Mouse (Mus musculus): Measurements from ENCODE around the gene Glod4.

Gene Glod4

DNA sequence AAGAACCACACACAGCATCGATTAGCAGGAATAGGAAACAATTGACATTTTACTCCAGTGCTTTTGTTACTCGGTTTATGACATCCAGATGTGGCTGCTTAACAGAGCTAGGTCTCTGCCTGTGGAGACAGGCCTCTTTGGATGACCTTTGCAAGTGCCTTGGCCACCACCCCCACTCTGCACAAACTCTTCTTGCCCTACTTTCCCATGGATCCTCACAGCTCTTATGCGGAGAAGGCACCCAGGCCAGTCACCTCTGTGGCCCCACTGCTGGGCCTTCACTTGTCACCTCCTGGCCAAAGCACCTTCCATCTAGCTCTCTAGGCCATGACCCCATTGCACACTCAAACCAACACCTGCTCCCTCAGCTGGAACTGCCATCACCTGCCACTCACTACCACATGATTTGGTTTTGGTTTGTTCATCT is 159.6 kb downstream of the Glod4 start:
- DNase-seq (ENCODE audit: low read depth, low spot score), result no peak

DNA sequence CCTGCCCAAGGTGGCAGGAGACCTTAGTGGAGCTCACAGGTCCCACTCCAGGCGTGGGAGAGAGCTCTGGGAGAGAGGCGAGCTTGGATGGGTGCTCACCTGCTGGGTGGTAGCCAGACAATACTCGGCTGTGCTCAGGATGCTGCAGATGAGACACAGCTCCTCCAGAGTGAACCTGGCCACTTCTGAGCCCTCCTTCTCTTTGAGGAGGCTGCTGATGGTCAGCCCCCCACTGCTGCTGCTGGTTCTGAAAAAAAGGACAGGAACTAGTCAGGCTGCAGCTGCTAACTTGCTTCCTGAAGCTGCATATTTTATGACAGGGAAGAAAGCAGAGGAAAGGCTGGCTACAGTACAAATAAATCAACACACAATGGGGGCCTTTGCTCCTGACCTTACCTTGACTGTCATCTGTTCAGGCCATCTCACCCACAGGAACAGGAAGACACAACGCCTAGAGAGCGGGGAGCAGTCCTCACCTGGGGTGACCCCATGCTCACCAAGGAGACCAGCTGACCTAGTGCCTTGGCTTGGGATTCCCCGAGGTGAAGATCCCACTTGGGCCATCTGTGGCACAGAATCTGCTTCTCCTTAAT is 162.4 kb downstream of the Glod4 start:
- no peak for DNase-seq (ENCODE audit: low read depth, low spot score)

DNA sequence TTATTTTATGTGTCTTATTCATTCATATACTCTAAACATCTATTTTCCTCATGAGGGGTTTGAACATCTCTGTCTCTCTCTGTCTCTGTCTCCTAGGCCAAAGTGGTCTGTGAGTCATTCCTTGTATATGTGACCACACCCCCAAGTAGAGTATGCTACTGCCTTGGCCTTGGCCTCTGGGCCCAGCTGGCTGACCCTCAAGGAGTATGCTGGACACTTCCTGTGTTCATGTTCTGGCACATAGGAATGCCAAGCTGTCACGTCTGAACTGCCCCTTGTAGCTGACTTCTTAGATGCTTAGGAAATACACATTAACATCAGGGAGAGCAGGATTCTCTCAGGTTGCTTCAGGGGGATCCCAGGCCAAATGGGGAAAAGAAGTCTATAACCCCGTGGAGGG is 163.2 kb downstream of the Glod4 start:
- no peak for DNase-seq (ENCODE audit: low read depth, low spot score)

DNA sequence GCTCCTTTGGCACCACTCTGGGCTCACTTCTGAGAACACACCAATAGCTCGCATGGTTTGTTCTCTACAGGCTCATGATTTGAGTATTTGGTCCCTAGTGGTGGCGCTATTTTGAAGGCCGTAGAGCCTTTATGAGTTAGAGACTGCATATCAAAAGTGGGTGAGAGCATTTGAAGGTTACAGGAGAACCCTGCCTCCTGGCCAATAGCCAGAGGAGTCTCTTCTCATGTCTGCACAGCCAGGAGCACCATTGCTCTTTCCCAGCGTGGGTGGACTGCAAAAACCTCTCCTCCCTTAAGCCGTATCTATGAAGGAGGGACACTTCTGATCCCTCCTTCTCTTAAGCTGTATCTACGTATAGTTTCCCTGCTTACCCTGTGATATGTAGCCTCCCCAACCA is 166.2 kb downstream of the Glod4 start:
- no peak for DNase-seq (ENCODE audit: low read depth, low spot score)

DNA sequence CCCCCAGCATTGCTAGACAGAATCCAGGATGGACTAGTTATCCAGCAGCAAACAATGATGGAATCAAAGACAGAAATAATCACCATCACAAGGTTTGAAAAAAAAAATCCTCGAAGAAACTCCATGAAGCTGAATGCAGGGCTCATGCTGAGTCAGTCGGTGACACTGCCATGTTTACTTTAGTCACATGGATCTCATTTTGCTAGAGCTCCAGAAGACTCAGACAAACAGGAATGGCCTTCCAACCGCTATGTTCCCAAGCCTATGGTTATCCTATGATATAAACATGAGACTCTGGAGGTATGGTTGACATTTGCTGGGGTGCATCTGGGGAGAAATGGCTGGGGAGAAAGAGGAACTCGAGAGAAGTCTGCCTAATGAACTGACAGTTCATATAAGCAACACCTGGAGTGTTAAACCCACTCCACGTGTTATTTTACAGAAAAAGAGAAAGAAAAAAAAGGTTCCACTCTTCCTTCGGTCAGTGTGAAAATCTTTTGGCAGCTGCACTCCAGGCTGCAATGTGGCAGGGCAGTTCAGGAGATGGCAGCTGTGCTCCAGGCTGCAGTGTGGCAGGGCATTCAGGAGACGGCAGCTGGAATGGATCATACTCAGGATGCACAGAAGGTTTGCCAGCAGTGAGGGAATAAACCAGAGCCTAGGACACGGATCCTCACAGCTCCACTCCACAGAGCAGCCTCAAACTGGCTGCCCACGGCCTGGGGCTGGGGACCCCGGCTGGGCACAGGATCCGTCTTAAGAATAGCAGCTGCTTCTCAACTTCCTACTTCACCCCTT is 169.0 kb downstream of the Glod4 start:
- no peak for DNase-seq (ENCODE audit: low read depth, low spot score)
